Mouse (Mus musculus): ENCODE data around the gene Snx30. TPM values are rescaled to one million over a fixed set of nuclear protein-coding genes. Genes with fewer than 3 reads are reported as not detected.
A peak's percentile ranks its signal among the peaks of the same experiment; 100 is the strongest.

Gene Snx30
- total and polyA plus RNA-seq, 3 experiments, result 4.2 to 8.6 TPM; not detected in 1

DNA sequence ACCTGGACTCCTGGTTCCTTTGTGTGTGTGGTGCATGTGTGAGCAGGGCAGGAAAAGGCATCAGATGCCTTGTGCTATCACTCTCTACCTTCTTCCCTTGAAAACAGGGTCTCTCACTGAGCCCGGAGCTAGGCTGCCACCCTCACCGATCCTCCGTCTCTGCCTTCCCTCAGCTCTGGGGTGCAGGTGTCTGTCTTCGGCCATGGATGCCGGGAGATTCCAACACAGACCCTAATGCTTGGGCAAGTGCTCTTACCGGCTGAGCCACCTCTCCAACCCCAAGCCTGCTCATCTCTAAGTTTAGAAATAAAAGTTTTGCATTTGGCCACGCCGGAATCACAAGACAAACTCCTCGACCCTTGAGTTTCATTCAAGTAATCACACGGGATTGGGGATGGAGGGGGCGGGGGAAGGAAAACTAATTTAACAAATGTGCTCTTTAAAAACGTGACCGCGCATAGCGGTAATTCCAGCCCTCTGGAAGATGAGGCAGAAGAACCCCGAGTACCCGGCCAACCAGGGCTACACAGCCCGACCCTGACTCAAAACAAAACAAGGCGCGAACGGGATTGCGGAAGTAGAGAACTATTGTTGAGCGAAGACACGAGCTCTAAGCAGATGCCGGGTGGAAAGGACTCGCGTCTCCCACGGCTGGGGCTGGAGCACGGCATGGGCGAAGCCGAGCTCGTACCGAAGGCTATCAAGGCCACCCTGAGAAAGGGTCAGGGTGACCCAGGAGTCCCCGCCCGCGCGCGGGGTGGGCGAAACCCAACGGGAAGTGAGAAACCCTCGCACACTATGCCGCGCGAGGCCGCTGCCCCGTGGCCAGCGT lies 22.6 kb upstream of the Snx30 start:
- Histone ChIP-seq H3K36me3 (ENCODE audit: control insufficient read depth in 1 of 2, insufficient read depth in 2 of 2, low read length in 2 of 2) (peaks cover 16 to 45% of the 10 kb centered on the region in 2 experiments), H3K27me3 (ENCODE audit: control insufficient read depth in 1 of 2, insufficient read depth in 2 of 2, low read length in 2 of 2) (no peaks in the 10 kb centered on the region), H3K4me3 (ENCODE audit: control insufficient read depth in 1 of 2, insufficient read depth in 1 of 2, low read depth in 2 of 2, low read length in 2 of 2) (peak overlapping the region; percentile 84 to 95), H3K9ac (ENCODE audit: control insufficient read depth, low read depth, low read length, poor library complexity, severe bottlenecking) (peak overlapping the region; percentile 98), H3K4me1 (ENCODE audit: control insufficient read depth in 1 of 2, insufficient read depth in 2 of 2, low read length in 2 of 2) (peaks cover 16 to 19% of the 10 kb centered on the region in 2 experiments), H3K27ac (ENCODE audit: control insufficient read depth, low read depth, low read length) (peak overlapping the region; percentile 40), H3K9me3 (replicated peaks; ENCODE audit: insufficient read depth, low read length) (no peaks in the 10 kb centered on the region), H3K79me2 (ENCODE audit: control insufficient read depth, insufficient read depth, low read length, poor library complexity) (peaks cover 47% of the 10 kb centered on the region)
- TF ChIP-seq MAX (IDR thresholded peaks at IDR 0.05; ENCODE audit: low read length), result peak; percentile 63; the same call in 1 of the 2 replicates
- no peak for TF ChIP-seq GABPA (IDR thresholded peaks at IDR 0.05; ENCODE audit: low read depth, low read length)
- TF ChIP-seq MXI1 (IDR thresholded peaks at IDR 0.05; ENCODE audit: low read depth, low read length), result peak; percentile 83
- TF ChIP-seq E2F4 (IDR thresholded peaks at IDR 0.05; ENCODE audit: borderline replicate concordance, low read depth, low read length), result peak; percentile 13; the same call in 1 of the 2 replicates
- no peak for TF ChIP-seq CHD1 (IDR thresholded peaks at IDR 0.05; ENCODE audit: low read depth, low read length)
- peak; percentile 22; the same call in 1 of the 2 replicates for TF ChIP-seq MYC (IDR thresholded peaks at IDR 0.05; ENCODE audit: low read depth, low read length)
- DNase-seq (ENCODE audit: low read depth, low spot score), result peak; percentile 77

GRCm38 (mm10) chr4:59783685-59784279 lies 21.9 kb upstream of the Snx30 start:
- peak overlapping the region; percentile 84 to 95 for H3K4me3 ChIP-seq (ENCODE audit: control insufficient read depth in 1 of 2, insufficient read depth in 1 of 2, low read depth in 2 of 2, low read length in 2 of 2)
- peak overlapping the region; percentile 40 for H3K27ac ChIP-seq (ENCODE audit: control insufficient read depth, low read depth, low read length)
- H3K9ac ChIP-seq (ENCODE audit: control insufficient read depth, low read depth, low read length, poor library complexity, severe bottlenecking), result peak overlapping the region; percentile 98
- H3K27me3 ChIP-seq (ENCODE audit: control insufficient read depth in 1 of 2, insufficient read depth in 2 of 2, low read length in 2 of 2), result peaks cover 0 to 2% of the 10 kb centered on the region in 2 experiments; a peak in 1 of 4 replicates
- peaks cover 12 to 42% of the 10 kb centered on the region in 2 experiments for H3K36me3 ChIP-seq (ENCODE audit: control insufficient read depth in 1 of 2, insufficient read depth in 2 of 2, low read length in 2 of 2)
- H3K79me2 ChIP-seq (ENCODE audit: control insufficient read depth, insufficient read depth, low read length, poor library complexity), result peaks cover 41% of the 10 kb centered on the region
- DNase-seq (ENCODE audit: low read depth, low spot score), result peak; percentile 99
- no peaks in the 10 kb centered on the region for H3K9me3 ChIP-seq (replicated peaks; ENCODE audit: insufficient read depth, low read length)
- H3K4me1 ChIP-seq (ENCODE audit: control insufficient read depth in 1 of 2, insufficient read depth in 2 of 2, low read length in 2 of 2), result peaks cover 16 to 19% of the 10 kb centered on the region in 2 experiments
- TF ChIP-seq POLR2AphosphoS2 (IDR thresholded peaks at IDR 0.05; ENCODE audit: low read length), result peak; percentile 62; the same call in 1 of the 2 replicates
- TF ChIP-seq USF2 (IDR thresholded peaks at IDR 0.05; ENCODE audit: borderline replicate concordance in 1 of 2, insufficient read depth in 1 of 2, low read depth in 1 of 2, low read length in 2 of 2), result no peak
- peak; percentile 50 to 89 for TF ChIP-seq POLR2A (IDR thresholded peaks at IDR 0.05; ENCODE audit: control insufficient read depth in 1 of 2, insufficient read depth in 1 of 2, low read depth in 1 of 2, low read length in 2 of 2, poor library complexity in 1 of 2)
- peak; percentile 69; the same call in 1 of the 2 replicates for TF ChIP-seq MXI1 (IDR thresholded peaks at IDR 0.05; ENCODE audit: low read depth, low read length)
- peak; percentile 98 for TF ChIP-seq HCFC1 (IDR thresholded peaks at IDR 0.05; ENCODE audit: low read depth, low read length)
- 0 out of 2 replicates have a peak, but pooled peaks have one; percentile 37 for TF ChIP-seq RCOR1 (IDR thresholded peaks at IDR 0.05; ENCODE audit: low read depth, low read length)
- no peak for TF ChIP-seq NRF1 (IDR thresholded peaks at IDR 0.05; ENCODE audit: insufficient read depth, low read depth, low read length, poor library complexity, severe bottlenecking)
- no peak for TF ChIP-seq MAFK (IDR thresholded peaks at IDR 0.05; ENCODE audit: borderline replicate concordance, low read depth, low read length)
- TF ChIP-seq NELFE (IDR thresholded peaks at IDR 0.05; ENCODE audit: low read depth, low read length), result peak; percentile 85
- TF ChIP-seq ETS1 (IDR thresholded peaks at IDR 0.05; ENCODE audit: low read depth, low read length), result no peak
- TF ChIP-seq USF1 (IDR thresholded peaks at IDR 0.05; ENCODE audit: low read depth, low read length), result 0 out of 2 replicates have a peak, but pooled peaks have one; percentile 14
- peak; percentile 76; the same call in 1 of the 2 replicates for TF ChIP-seq E2F4 (IDR thresholded peaks at IDR 0.05; ENCODE audit: borderline replicate concordance, low read depth, low read length)
- TF ChIP-seq TAL1 (IDR thresholded peaks at IDR 0.05; ENCODE audit: low read length), result no peak
- TF ChIP-seq JUND (IDR thresholded peaks at IDR 0.05; ENCODE audit: low read depth, low read length), result no peak
- TF ChIP-seq MYC (IDR thresholded peaks at IDR 0.05; ENCODE audit: low read depth, low read length), result peak; percentile 54; the same call in 1 of the 2 replicates
- TF ChIP-seq KAT2A (conservative IDR thresholded peaks at IDR 0.05; ENCODE audit: low read depth, low read length), result peak; percentile 92
- no peak for TF ChIP-seq ZC3H11A (IDR thresholded peaks at IDR 0.05; ENCODE audit: low read depth, low read length)
- no peak for TF ChIP-seq CTCF (IDR thresholded peaks at IDR 0.05 in 2 of 3, conservative IDR thresholded peaks at IDR 0.05 in 1 of 3; ENCODE audit: control insufficient read depth in 1 of 3, insufficient read depth in 1 of 3, low read depth in 2 of 3, low read length in 3 of 3, poor library complexity in 1 of 3, severe bottlenecking in 1 of 3)
- peak; percentile 96 for TF ChIP-seq ELF1 (IDR thresholded peaks at IDR 0.05; ENCODE audit: low read depth, low read length)
- TF ChIP-seq GATA1 (IDR thresholded peaks at IDR 0.05; ENCODE audit: low read depth, low read length), result no peak
- TF ChIP-seq MYB (IDR thresholded peaks at IDR 0.05; ENCODE audit: low read depth, low read length), result no peak
- TF ChIP-seq POLR2AphosphoS5 (IDR thresholded peaks at IDR 0.05; ENCODE audit: borderline replicate concordance, low read depth, low read length), result no peak
- TF ChIP-seq ZMIZ1 (IDR thresholded peaks at IDR 0.05; ENCODE audit: low read depth, low read length), result peak; percentile 40; the same call in 1 of the 2 replicates
- no peak for TF ChIP-seq MAZ (IDR thresholded peaks at IDR 0.05; ENCODE audit: low read depth, low read length)
- peak; percentile 32; the same call in 1 of the 2 replicates for TF ChIP-seq CHD2 (IDR thresholded peaks at IDR 0.05; ENCODE audit: low read length)

Measured in MEL (cell line).